Mouse (Mus musculus) neural tube, embryonic 12.5 days (tissue): ENCODE results near the gene Pde8a. TPM values are rescaled to one million over a fixed set of nuclear protein-coding genes. Genes with fewer than 3 reads are reported as not detected.

Experiments
- ATAC-seq: fragments of 200-750 bp; cut with Nextera tagmentation; 2 replicates; pipeline ENCODE4 v1.8.0; 2017; ENCODE audit warnings: low read depth, mild to moderate bottlenecking, moderate TSS enrichment, moderate library complexity; ENCODE audit not compliant: low FRiP score
- H3K27ac ChIP-seq: fragments of 300-500 bp; sonication (generic); 2 replicates; pipeline ENCODE4 v1.5.1; 2016
- H3K27me3 ChIP-seq: fragments of 300-500 bp; sonication (generic); replicated peaks from 2 replicates; pipeline ENCODE4 v1.6.1; 2016; ENCODE audit warnings: mild to moderate bottlenecking
- H3K36me3 ChIP-seq: fragments of 300-500 bp; sonication (generic); 2 replicates; pipeline ENCODE4 v1.6.1; 2016; ENCODE audit warnings: mild to moderate bottlenecking
- H3K4me1 ChIP-seq: fragments of 300-500 bp; sonication (generic); 2 replicates; pipeline ENCODE4 v1.6.1; 2016
- H3K4me2 ChIP-seq: fragments of 300-500 bp; sonication (generic); replicated peaks from 2 replicates; pipeline ENCODE4 v1.6.1; 2016; ENCODE audit warnings: mild to moderate bottlenecking
- H3K4me3 ChIP-seq: fragments of 300-500 bp; sonication (generic); 2 replicates; pipeline ENCODE4 v1.5.1; 2016
- H3K9ac ChIP-seq: fragments of 300-500 bp; sonication (generic); 2 replicates; pipeline ENCODE4 v1.6.1; 2016; ENCODE audit warnings: mild to moderate bottlenecking
- H3K9me3 ChIP-seq: fragments of 300-500 bp; sonication (generic); 2 replicates; pipeline ENCODE4 v1.6.1; 2016; ENCODE audit warnings: mild to moderate bottlenecking
- WGBS: fragments of 180-500 bp; shearing (Covaris S2); methylation state at CpG from one replicate; pipeline ENCODE4 v1.1.7; 2016; 5-methylcytosine and 5-hydroxymethylcytosine counted together
- polyA plus RNA-seq: library from polyadenylated mRNA; unstranded; fragments of >200 nt; fragmentation: Nextera tagmentation; extraction: Ambion mirVana; gene quantifications from 2 replicates; pipeline ENCODE4 v1.2.1, GENCODE M21; 2016

Gene Pde8a
- polyA plus RNA-seq, 1 experiment from 2014 or later: 3.7 TPM

GRCm38 (mm10) chr7:81344544-81345446, 131.4 kb downstream of the Pde8a start, which contains the start of gene Rps17:
Rps17 (minus strand) TSS chr7:81345254.
- Histone ChIP-seq H3K36me3 (peaks cover 40% of the 10 kb centered on the region), H3K27ac (peak within 1 kb of the TSS; percentile 87), H3K9ac (peak within 1 kb of the TSS; percentile 97), H3K27me3 (no peaks in the 10 kb centered on the region), H3K9me3 (no peaks in the 10 kb centered on the region), H3K4me2 (peak within 1 kb of the TSS; percentile 94), H3K4me1 (peaks cover 14% of the 10 kb centered on the region), H3K4me3 (peak within 1 kb of the TSS; percentile 94)
- under 1% methylated on average over 85 of the region's 85 CpGs for WGBS
- ATAC-seq: peak; percentile 88

DNA sequence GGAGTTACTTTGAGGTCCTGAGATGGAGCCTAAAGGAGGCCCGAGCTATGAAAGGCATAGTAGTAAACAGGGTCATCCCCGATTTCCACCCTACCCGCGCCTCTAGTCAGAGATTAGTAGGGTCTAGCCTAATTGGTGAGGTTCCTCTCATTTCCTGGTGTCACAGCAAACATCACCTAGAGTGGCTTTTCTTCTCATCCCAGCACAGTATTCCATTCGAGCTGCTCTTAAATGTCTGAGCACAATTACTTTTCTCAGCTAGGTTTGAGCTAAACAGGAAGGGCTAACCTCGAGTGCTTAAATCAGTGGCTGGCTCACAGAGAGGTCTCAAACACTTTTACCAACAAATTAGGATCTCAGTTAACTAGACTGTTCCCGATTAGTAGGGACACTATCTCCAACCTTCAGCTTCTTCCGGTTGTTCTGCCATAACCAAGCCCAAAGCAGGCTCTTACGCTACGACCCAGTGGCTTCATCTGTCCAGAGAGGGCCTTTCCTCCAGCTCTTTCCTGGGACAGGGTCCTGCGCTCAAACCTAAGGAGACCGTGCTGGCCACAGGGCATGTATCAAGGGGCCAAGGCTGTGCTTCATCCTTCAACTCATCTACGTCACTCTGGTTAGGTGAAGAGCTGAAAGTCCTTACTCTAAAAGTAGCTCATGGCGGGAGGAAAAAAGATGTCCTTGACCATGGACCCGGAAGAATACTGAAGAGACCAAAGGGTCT, 132.2 kb downstream of the Pde8a start:
- H3K4me2 ChIP-seq: peak overlapping the region; percentile 94
- no peaks in the 10 kb centered on the region for H3K9me3 ChIP-seq
- H3K27me3 ChIP-seq: no peaks in the 10 kb centered on the region
- H3K4me3 ChIP-seq: peak overlapping the region; percentile 94
- H3K4me1 ChIP-seq: peaks cover 14% of the 10 kb centered on the region
- WGBS: 64% methylated on average over 15 of the region's 15 CpGs
- H3K36me3 ChIP-seq: peaks cover 32% of the 10 kb centered on the region
- 0 out of 2 replicates have a peak, but pooled peaks have one; percentile 21 for ATAC-seq
- H3K9ac ChIP-seq: peak overlapping the region; percentile 42; the same call in 1 of the 2 replicates
- H3K27ac ChIP-seq: no peak overlapping the region

GRCm38 (mm10) chr7:81348206-81348605, 134.8 kb downstream of the Pde8a start:
- 66% methylated on average over 7 of the region's 7 CpGs for WGBS
- H3K4me3 ChIP-seq: no peak overlapping the region
- no peak overlapping the region for H3K9ac ChIP-seq
- no peak overlapping the region for H3K4me2 ChIP-seq
- no peak overlapping the region for H3K27ac ChIP-seq
- H3K4me1 ChIP-seq: peaks cover 9% of the 10 kb centered on the region
- ATAC-seq: no peak
- no peaks in the 10 kb centered on the region for H3K27me3 ChIP-seq
- no peaks in the 10 kb centered on the region for H3K9me3 ChIP-seq
- peaks cover 7% of the 10 kb centered on the region for H3K36me3 ChIP-seq

GRCm38 (mm10) chr7:81351826-81352225, 138.4 kb downstream of the Pde8a start:
- H3K36me3 ChIP-seq: no peaks in the 10 kb centered on the region
- no peak overlapping the region for H3K4me3 ChIP-seq
- H3K27ac ChIP-seq: no peak overlapping the region
- no peak for ATAC-seq
- 72% methylated on average over 4 of the region's 4 CpGs for WGBS
- no peaks in the 10 kb centered on the region for H3K9me3 ChIP-seq
- no peaks in the 10 kb centered on the region for H3K27me3 ChIP-seq
- H3K4me1 ChIP-seq: no peaks in the 10 kb centered on the region
- no peak overlapping the region for H3K9ac ChIP-seq
- no peak overlapping the region for H3K4me2 ChIP-seq

DNA sequence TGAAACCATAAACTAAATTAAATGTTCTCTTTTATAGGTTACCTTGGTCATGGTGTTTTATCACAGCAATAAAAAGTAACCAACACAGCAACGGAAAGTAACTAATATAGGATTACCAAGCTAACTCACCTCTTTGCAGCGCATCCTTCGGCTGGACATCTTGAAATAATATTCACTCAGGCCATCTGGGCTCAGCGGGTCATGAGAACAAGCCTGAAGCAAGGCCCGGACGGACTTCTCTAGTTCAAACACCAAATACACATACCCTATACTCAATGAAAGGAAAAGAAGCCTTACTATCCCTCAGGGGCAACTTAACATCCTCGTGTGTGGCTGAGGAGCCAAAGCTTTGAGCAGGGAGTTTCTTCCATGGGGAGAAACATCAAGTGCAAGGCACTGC, 142.3 kb downstream of the Pde8a start:
- H3K9me3 ChIP-seq: no peaks in the 10 kb centered on the region
- no peak overlapping the region for H3K27ac ChIP-seq
- no peaks in the 10 kb centered on the region for H3K4me1 ChIP-seq
- H3K4me3 ChIP-seq: no peak overlapping the region
- no peak overlapping the region for H3K9ac ChIP-seq
- H3K4me2 ChIP-seq: no peak overlapping the region
- no peaks in the 10 kb centered on the region for H3K36me3 ChIP-seq
- 85% methylated on average over 7 of the region's 7 CpGs for WGBS
- ATAC-seq: no peak
- no peaks in the 10 kb centered on the region for H3K27me3 ChIP-seq

GRCm38 (mm10) chr7:81356360-81356759, 143.0 kb downstream of the Pde8a start:
- Histone ChIP-seq H3K4me3 (no peak overlapping the region), H3K27me3 (no peaks in the 10 kb centered on the region), H3K4me1 (no peaks in the 10 kb centered on the region), H3K9me3 (no peaks in the 10 kb centered on the region), H3K36me3 (no peaks in the 10 kb centered on the region), H3K27ac (no peak overlapping the region), H3K4me2 (no peak overlapping the region), H3K9ac (no peak overlapping the region)
- ATAC-seq: no peak
- WGBS: 90% methylated on average over 1 of the region's 1 CpGs

- H3K4me1 ChIP-seq: no peaks in the 10 kb centered on the region
- H3K4me2 ChIP-seq: no peak overlapping the region
- H3K27me3 ChIP-seq: no peaks in the 10 kb centered on the region
- no peak overlapping the region for H3K27ac ChIP-seq
- WGBS: 86% methylated on average over 7 of the region's 7 CpGs
- H3K4me3 ChIP-seq: no peak overlapping the region
- H3K36me3 ChIP-seq: no peaks in the 10 kb centered on the region
- ATAC-seq: no peak
- no peak overlapping the region for H3K9ac ChIP-seq
- no peaks in the 10 kb centered on the region for H3K9me3 ChIP-seq
Observed at GRCm38 (mm10) chr7:81356975-81357374, 143.6 kb downstream of the Pde8a start.

GRCm38 (mm10) chr7:81367946-81368345, 154.6 kb downstream of the Pde8a start:
- Histone ChIP-seq H3K9ac (no peak overlapping the region), H3K4me3 (no peak overlapping the region), H3K27ac (no peak overlapping the region), H3K27me3 (no peaks in the 10 kb centered on the region), H3K4me2 (no peak overlapping the region), H3K9me3 (no peaks in the 10 kb centered on the region), H3K4me1 (peaks cover 9% of the 10 kb centered on the region; the same call in 1 of the 2 replicates), H3K36me3 (no peaks in the 10 kb centered on the region)
- no peak for ATAC-seq
- 79% methylated on average over 3 of the region's 3 CpGs for WGBS

- peaks cover 9% of the 10 kb centered on the region; the same call in 1 of the 2 replicates for H3K4me1 ChIP-seq
- no peak for ATAC-seq
- no peaks in the 10 kb centered on the region for H3K9me3 ChIP-seq
- H3K27ac ChIP-seq: no peak overlapping the region
- H3K9ac ChIP-seq: no peak overlapping the region
- H3K4me3 ChIP-seq: no peak overlapping the region
- 62% methylated on average over 3 of the region's 3 CpGs for WGBS
- no peak overlapping the region for H3K4me2 ChIP-seq
- H3K27me3 ChIP-seq: no peaks in the 10 kb centered on the region
- no peaks in the 10 kb centered on the region for H3K36me3 ChIP-seq
Observed at GRCm38 (mm10) chr7:81369724-81370123, 156.3 kb downstream of the Pde8a start.

DNA sequence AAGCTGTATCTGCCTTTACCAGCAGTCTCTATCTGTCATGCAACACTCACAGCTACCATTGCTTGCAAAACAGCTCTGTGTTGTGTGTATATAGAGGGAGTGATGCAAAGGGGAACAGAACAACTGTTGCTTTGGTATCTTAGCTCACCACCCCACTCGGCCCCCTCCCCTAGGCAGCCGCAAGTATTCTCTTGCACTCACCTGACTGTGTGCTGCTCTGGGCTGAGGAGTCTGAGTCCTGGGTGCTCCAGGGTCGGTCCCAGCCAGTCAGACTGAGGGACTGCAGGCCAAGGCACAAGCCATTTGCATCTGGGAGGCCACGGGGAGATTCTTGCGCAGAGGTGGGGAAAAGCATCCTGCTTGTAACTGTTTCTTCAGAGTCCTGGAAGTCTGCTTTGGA, 158.4 kb downstream of the Pde8a start:
- WGBS: 17% methylated on average over 5 of the region's 5 CpGs
- H3K9ac ChIP-seq: no peak overlapping the region

DNA sequence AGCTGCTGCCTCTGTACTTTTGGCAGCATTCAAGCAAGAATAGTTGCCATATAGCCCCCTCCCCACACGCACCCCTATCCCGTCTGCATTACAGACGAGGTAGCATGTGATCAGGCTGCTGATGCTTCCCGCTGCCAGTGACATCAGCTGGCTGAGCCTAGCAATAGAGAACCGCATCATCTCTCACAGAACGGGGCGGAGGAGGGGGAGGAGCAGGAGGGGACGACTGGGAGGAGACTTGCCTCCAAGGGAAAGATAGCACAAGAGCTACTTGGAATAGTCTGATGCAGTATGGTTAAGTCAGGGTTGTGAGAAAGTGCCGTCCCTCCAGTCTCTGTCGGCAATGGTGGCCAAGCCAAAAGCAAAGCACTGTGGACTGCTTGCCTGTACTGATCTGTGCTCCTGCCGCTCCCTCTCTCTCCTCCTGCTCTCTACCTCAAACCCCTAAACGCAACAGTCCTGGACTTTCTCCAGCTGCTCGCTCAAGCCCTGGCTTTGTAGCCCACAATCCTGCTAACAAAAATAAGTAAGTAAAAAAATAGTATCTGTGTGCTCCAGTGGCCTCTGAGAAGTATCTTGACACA, 159.0 kb downstream of the Pde8a start:
- peak; percentile 93 for ATAC-seq
- peak overlapping the region; percentile 53 for H3K4me2 ChIP-seq
- peaks cover 9% of the 10 kb centered on the region; the same call in 1 of the 2 replicates for H3K4me1 ChIP-seq
- no peak overlapping the region for H3K27ac ChIP-seq
- H3K4me3 ChIP-seq: 0 out of 2 replicates have a peak overlapping the region, but pooled peaks have one; percentile 2
- H3K9me3 ChIP-seq: no peaks in the 10 kb centered on the region
- 9% methylated on average over 13 of the region's 13 CpGs for WGBS
- H3K9ac ChIP-seq: no peak overlapping the region
- H3K27me3 ChIP-seq: no peaks in the 10 kb centered on the region
- no peaks in the 10 kb centered on the region for H3K36me3 ChIP-seq

More for the DNA sequence above, 158.4 kb downstream of the Pde8a start:
- Histone ChIP-seq H3K4me3 (no peak overlapping the region), H3K27me3 (no peaks in the 10 kb centered on the region), H3K4me2 (peak overlapping the region; percentile 53), H3K4me1 (peaks cover 9% of the 10 kb centered on the region; the same call in 1 of the 2 replicates), H3K36me3 (no peaks in the 10 kb centered on the region), H3K9me3 (no peaks in the 10 kb centered on the region), H3K27ac (no peak overlapping the region)
- ATAC-seq: peak; percentile 78

- Histone ChIP-seq H3K36me3 (no peaks in the 10 kb centered on the region), H3K4me3 (no peak overlapping the region), H3K27ac (no peak overlapping the region), H3K9ac (no peak overlapping the region), H3K9me3 (no peaks in the 10 kb centered on the region), H3K27me3 (no peaks in the 10 kb centered on the region), H3K4me2 (no peak overlapping the region), H3K4me1 (no peaks in the 10 kb centered on the region)
- ATAC-seq: no peak
- WGBS: 91% methylated on average over 1 of the region's 1 CpGs
Observed at GRCm38 (mm10) chr7:81379363-81379762, 166.0 kb downstream of the Pde8a start.
